ENCODE assay signal across 8 mouse cellular contexts in genomic region chr9:49533912-49534491, GRCm38 (mm10). TPM values are rescaled to one million over a fixed set of nuclear protein-coding genes. Genes with fewer than 3 reads are reported as not detected.
DNase-seq lines count a peak whose midpoint lies in the region; ATAC-seq and TF ChIP-seq lines count a peak whose summit lies in the region.
"Had no signal": no experiment of that assay in that cellular context is flagged by ENCODE, and none has a peak within 500 bp of the region (broad histone marks: within the 10 kb centered on the region; RNA-seq: fewer than 3 reads in every experiment).

No protein-coding gene starts in this region.

- 31% methylated on average over 6 of the region's 8 CpGs for WGBS in embryonic facial prominence, embryonic 11.5 days
- 9% methylated on average over 7 of the region's 8 CpGs for WGBS in hindbrain, embryonic 12.5 days
- 17% methylated on average over 7 of the region's 8 CpGs for WGBS in midbrain, postnatal 0 days

- H3K27ac ChIP-seq in ES-E14 (ENCODE audit: insufficient read depth, low read depth, low read length, poor library complexity, severe bottlenecking): peak overlapping the region; percentile 49
- H3K27ac ChIP-seq in embryonic facial prominence, embryonic 11.5 days (replicated peaks; ENCODE audit: low read depth, low read length): no peak overlapping the region
- peak overlapping the region; percentile 82 for H3K27ac ChIP-seq in hindbrain, embryonic 12.5 days
- peak overlapping the region; percentile 34 for H3K27ac ChIP-seq in midbrain, postnatal 0 days (ENCODE audit: low read depth, low read length)
- no peak overlapping the region for H3K27ac ChIP-seq in gastrocnemius, adult 2 months
- H3K27ac ChIP-seq: liver, embryonic 14.5 days had no signal

- H3K36me3 ChIP-seq in ES-E14 (ENCODE audit: control insufficient read depth, insufficient read depth, low read length, poor library complexity, severe bottlenecking): no peaks in the 10 kb centered on the region
- H3K36me3 ChIP-seq in embryonic facial prominence, embryonic 11.5 days (replicated peaks; ENCODE audit: control insufficient read depth, insufficient read depth, low read depth, low read length): no peaks in the 10 kb centered on the region
- H3K36me3 ChIP-seq in hindbrain, embryonic 12.5 days: peaks cover 14% of the 10 kb centered on the region; the same call in 1 of the 2 replicates
- H3K36me3 ChIP-seq in midbrain, postnatal 0 days (ENCODE audit: insufficient read depth, low read length): peaks cover 16% of the 10 kb centered on the region; the same call in 1 of the 2 replicates

- no peak overlapping the region for H3K4me3 ChIP-seq in ES-E14 (ENCODE audit: insufficient read depth in 1 of 2, low read depth in 1 of 2, low read length in 2 of 2, poor library complexity in 1 of 2, severe bottlenecking in 1 of 2)
- H3K4me3 ChIP-seq in embryonic facial prominence, embryonic 11.5 days (ENCODE audit: low read depth, low read length): no peak overlapping the region
- no peak overlapping the region for H3K4me3 ChIP-seq in hindbrain, embryonic 12.5 days
- no peak overlapping the region for H3K4me3 ChIP-seq in midbrain, postnatal 0 days (ENCODE audit: low read depth, low read length)
- H3K4me3 ChIP-seq in gastrocnemius, adult 2 months: no peak overlapping the region

- no peak overlapping the region for H3K9ac ChIP-seq in ES-E14 (ENCODE audit: insufficient read depth, low read depth, low read length, poor library complexity, severe bottlenecking)
- no peak overlapping the region for H3K9ac ChIP-seq in embryonic facial prominence, embryonic 11.5 days (replicated peaks; ENCODE audit: low read length)
- no peak overlapping the region; the same call in 1 of the 2 replicates for H3K9ac ChIP-seq in hindbrain, embryonic 12.5 days
- no peak overlapping the region for H3K9ac ChIP-seq in midbrain, postnatal 0 days (replicated peaks; ENCODE audit: low read length, poor library complexity, severe bottlenecking)
- H3K9ac ChIP-seq: liver, embryonic 14.5 days had no signal

- peaks cover 0 to 22% of the 10 kb centered on the region in 2 experiments; a peak in 3 of 4 replicates for H3K4me1 ChIP-seq in ES-E14 (ENCODE audit: control insufficient read depth in 2 of 2, insufficient read depth in 2 of 2, low read length in 2 of 2, poor library complexity in 1 of 2)
- no peaks in the 10 kb centered on the region; the same call in 1 of the 2 replicates for H3K4me1 ChIP-seq in embryonic facial prominence, embryonic 11.5 days (ENCODE audit: control insufficient read depth, insufficient read depth, low read length)
- peaks cover 52% of the 10 kb centered on the region for H3K4me1 ChIP-seq in hindbrain, embryonic 12.5 days
- no peaks in the 10 kb centered on the region for H3K4me1 ChIP-seq in midbrain, postnatal 0 days (ENCODE audit: insufficient read depth, low read length)

- no peak overlapping the region for H3K4me2 ChIP-seq in embryonic facial prominence, embryonic 11.5 days (ENCODE audit: low read depth, low read length)
- no peak overlapping the region for H3K4me2 ChIP-seq in hindbrain, embryonic 12.5 days (replicated peaks)
- H3K4me2 ChIP-seq in midbrain, postnatal 0 days (ENCODE audit: low read depth, low read length, poor library complexity, severe bottlenecking): no peak overlapping the region

- TF ChIP-seq CTCF in midbrain, postnatal 0 days (IDR thresholded peaks at IDR 0.05): no peak
- no peak for TF ChIP-seq CTCF in gastrocnemius, adult 2 months (IDR thresholded peaks at IDR 0.05)

- no peaks in the 10 kb centered on the region for H3K27me3 ChIP-seq in embryonic facial prominence, embryonic 11.5 days (ENCODE audit: control insufficient read depth, insufficient read depth, low read length)
- no peaks in the 10 kb centered on the region for H3K27me3 ChIP-seq in hindbrain, embryonic 12.5 days
- H3K27me3 ChIP-seq in midbrain, postnatal 0 days (ENCODE audit: insufficient read depth, low read length): no peaks in the 10 kb centered on the region

- peak; percentile 48 for DNase-seq in ES-E14 (ENCODE audit: low read depth, low spot score)
- no peak for DNase-seq in embryonic facial prominence, embryonic 11.5 days (ENCODE audit: low spot score)
- DNase-seq in midbrain, postnatal 0 days (ENCODE audit: low spot score): peak; percentile 17
- no peak for DNase-seq in gastrocnemius, adult 2 months
- DNase-seq in spleen, adult 12 weeks (ENCODE audit: low spot score): no peak

- intact Hi-C loops in gastrocnemius, adult 2 months (cut with DNase I): no loop called here

- 0 out of 2 replicates have a peak, but pooled peaks have one; percentile 26 for ATAC-seq in embryonic facial prominence, embryonic 11.5 days (replicated peaks; ENCODE audit: insufficient number of reproducible peaks, low FRiP score, low TSS enrichment, low read depth)
- ATAC-seq in hindbrain, embryonic 12.5 days (ENCODE audit: low FRiP score): peak; percentile 80
- ATAC-seq in midbrain, postnatal 0 days (ENCODE audit: low FRiP score): no peak
- no peak for ATAC-seq in erythroblast, adult 5-6 weeks (replicated peaks; ENCODE audit: low FRiP score, poor library complexity, severe bottlenecking)

- in situ Hi-C loops in ES-E14 (cut with MboI; ENCODE audit: low sequenced_read_pairs in 2 of 2, unreplicated experiment in 2 of 2): no loop called here

- no peaks in the 10 kb centered on the region for H3K9me3 ChIP-seq in ES-E14 (ENCODE audit: control insufficient read depth, insufficient read depth, low read depth, low read length)
- H3K9me3 ChIP-seq in embryonic facial prominence, embryonic 11.5 days (replicated peaks; ENCODE audit: control insufficient read depth, low read length): no peaks in the 10 kb centered on the region
- no peaks in the 10 kb centered on the region for H3K9me3 ChIP-seq in hindbrain, embryonic 12.5 days (replicated peaks)
- H3K9me3 ChIP-seq in midbrain, postnatal 0 days (ENCODE audit: low read length): no peaks in the 10 kb centered on the region

TF ChIP-seq in ES-E14, 5 proteins besides CTCF, POLR2A, EP300 and RAD21:
- TF ChIP-seq ZNF384 (IDR thresholded peaks at IDR 0.05; ENCODE audit: low read depth, low read length) (no peak), ZC3H11A (IDR thresholded peaks at IDR 0.05; ENCODE audit: borderline replicate concordance, low read depth, low read length) (no peak), HCFC1 (IDR thresholded peaks at IDR 0.05; ENCODE audit: borderline replicate concordance, insufficient read depth, low read length) (no peak), CHD2 (IDR thresholded peaks at IDR 0.05; ENCODE audit: low read depth, low read length) (no peak), MAFK (IDR thresholded peaks at IDR 0.05; ENCODE audit: insufficient read depth, low read depth, low read length) (no peak)
TF ChIP-seq in ES-E14: peak in this region for 0.

RNA-seq across cellular contexts. Expression of gene Ttc12, which starts 48.0 kb away (rescaled TPM):
- total RNA-seq in ES-E14 (2012; rRNA removed): 2.1 and 2.5 TPM in 2 replicates
- polyA plus RNA-seq in embryonic facial prominence, embryonic 11.5 days (2014; fragmentation: Nextera tagmentation; extraction: Ambion mirVana): 1.9 and 2.1 TPM in 2 replicates
- polyA plus RNA-seq in hindbrain, embryonic 12.5 days (2016; fragmentation: Nextera tagmentation; extraction: Ambion mirVana): 2.4 and 3.5 TPM in 2 replicates
- total RNA-seq in midbrain, postnatal 0 days (2014; rRNA removed): 1.8 and 2.0 TPM in 2 replicates
- 1.3 and 2.1 TPM in 2 replicates for polyA plus RNA-seq in midbrain, postnatal 0 days (2015; fragmentation: Nextera tagmentation; extraction: Ambion mirVana)
- total RNA-seq in gastrocnemius, adult 2 months (2021): under 1 TPM; 0.89 to 0.97 TPM
- 1.3 TPM in 1 of 2 replicates, not detected in the other for total RNA-seq in erythroblast, adult 5-6 weeks (2015; ENCODE audit: low replicate concordance)
- not detected in 2 replicates for total RNA-seq in erythroblast, adult 5-6 weeks (2017; ENCODE audit: low replicate concordance)

Comparison
In these comparisons a context has a peak if more than half of its experiments do, and no peak if none do; other contexts are left out.
1. DNase-seq: peak in ES-E14 (single experiment) and midbrain, postnatal 0 days (single experiment); none in embryonic facial prominence, embryonic 11.5 days (single experiment), gastrocnemius, adult 2 months (single experiment) and spleen, adult 12 weeks (single experiment).
2. H3K27ac ChIP-seq: peak in ES-E14 (single experiment), hindbrain, embryonic 12.5 days (single experiment) and midbrain, postnatal 0 days (single experiment); none in embryonic facial prominence, embryonic 11.5 days (single experiment) and gastrocnemius, adult 2 months (single experiment).
3. ATAC-seq: peak in embryonic facial prominence, embryonic 11.5 days (single experiment) and hindbrain, embryonic 12.5 days (single experiment); none in midbrain, postnatal 0 days (single experiment) and erythroblast, adult 5-6 weeks (single experiment).